Mouse (Mus musculus) thymus, adult 2 months (tissue): Measurements from ENCODE around the gene Atp2c1. TPM values are rescaled to one million over a fixed set of nuclear protein-coding genes. Genes with fewer than 3 reads are reported as not detected.

ENCODE experiments used
- DNase-seq: peaks from one replicate; pipeline ENCODE4 v3.0.0; 2021
- H3K27ac ChIP-seq: fragments of 200-500 bp; 2 replicates; pipeline ENCODE4 v1.5.1; 2012; ENCODE audit warnings: low read length, control low read depth; ENCODE audit not compliant: control insufficient read depth, insufficient read depth
- H3K27me3 ChIP-seq: fragments of 200-500 bp; 2 replicates; pipeline ENCODE4 v1.6.1; 2012; ENCODE audit warnings: mild to moderate bottlenecking, low read length, moderate library complexity, mixed read lengths; ENCODE audit not compliant: control insufficient read depth, insufficient read depth
- H3K36me3 ChIP-seq: fragments of 200-500 bp; 2 replicates; pipeline ENCODE4 v1.6.1; 2012; ENCODE audit warnings: mild to moderate bottlenecking, low read length, moderate library complexity; ENCODE audit not compliant: control insufficient read depth, insufficient read depth
- H3K4me1 ChIP-seq: fragments of 200-500 bp; replicated peaks from 2 replicates; pipeline ENCODE4 v1.6.1; 2012; ENCODE audit warnings: low read length; ENCODE audit not compliant: control insufficient read depth, insufficient read depth
- H3K4me3 ChIP-seq: fragments of 200-500 bp; 2 replicates; pipeline ENCODE4 v1.5.1; 2012; ENCODE audit warnings: mild to moderate bottlenecking, low read length, control low read depth, moderate library complexity; ENCODE audit not compliant: control insufficient read depth, insufficient read depth
- CTCF ChIP-seq: fragments of 200-500 bp; IDR thresholded peaks from 2 replicates; pipeline ENCODE4 v1.5.1; 2012; ENCODE audit warnings: mild to moderate bottlenecking, control low read depth, low read length, moderate library complexity, borderline replicate concordance; ENCODE audit not compliant: control insufficient read depth, poor library complexity, insufficient read depth; ENCODE audit errors: extremely low read depth
- POLR2A ChIP-seq: fragments of 200-500 bp; IDR thresholded peaks from 2 replicates; pipeline ENCODE4 v1.6.1; 2012; ENCODE audit warnings: mild to moderate bottlenecking, low read length, control low read depth, moderate library complexity; ENCODE audit not compliant: control insufficient read depth, poor library complexity, insufficient read depth; ENCODE audit errors: extremely low read depth
- WGBS: fragments of 180-500 bp; shearing (Covaris S2); methylation state at CpG from one replicate; pipeline ENCODE4 v1.1.7; 2018; 5-methylcytosine and 5-hydroxymethylcytosine counted together
- polyA plus RNA-seq: library from polyadenylated mRNA; depleted of rRNA; stranded (reverse); fragments of >200 nt; gene quantifications from 2 replicates; pipeline ENCODE4 v1.2.3, GENCODE M21; 2012

Atp2c1 gene
- polyA plus RNA-seq, 1 experiment: 48.9 TPM

DNA sequence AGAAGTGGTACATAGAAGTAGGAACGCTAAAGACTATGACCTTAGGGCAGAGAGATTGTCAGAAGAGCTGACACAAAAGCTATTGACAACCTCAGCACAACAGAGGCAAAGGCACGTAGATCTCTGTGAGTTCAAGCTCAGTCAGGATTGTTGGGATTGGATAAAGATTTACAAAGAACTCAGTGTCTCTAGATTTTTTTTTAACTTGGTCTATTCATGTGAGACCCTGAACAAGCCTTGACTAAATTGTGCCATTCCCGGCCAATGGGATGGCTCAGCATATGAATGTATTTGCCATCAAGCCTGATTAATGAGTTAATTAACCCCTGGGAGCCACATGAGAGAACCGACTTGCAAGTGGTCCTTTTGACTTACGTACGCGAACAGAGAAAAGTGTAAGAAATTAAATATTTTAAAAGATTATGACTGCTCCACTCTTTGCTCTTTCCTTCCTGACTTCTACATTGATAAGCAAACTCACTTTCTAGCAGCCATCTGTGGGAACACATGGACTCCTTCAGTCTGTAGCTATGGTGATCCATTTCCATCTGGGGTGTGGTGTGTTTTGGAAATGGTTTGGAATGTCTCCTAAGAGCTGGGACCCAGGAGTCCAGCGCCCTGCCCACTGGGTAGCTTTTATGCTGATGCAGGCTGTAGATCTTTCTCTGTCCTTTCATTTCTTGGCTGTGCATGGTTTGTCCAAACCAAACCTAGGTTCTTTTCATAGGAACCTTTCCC, 17.1 kb upstream of the Atp2c1 start:
- H3K27ac ChIP-seq: no peak overlapping the region
- 95% methylated on average over 8 of the region's 8 CpGs for WGBS

DNA sequence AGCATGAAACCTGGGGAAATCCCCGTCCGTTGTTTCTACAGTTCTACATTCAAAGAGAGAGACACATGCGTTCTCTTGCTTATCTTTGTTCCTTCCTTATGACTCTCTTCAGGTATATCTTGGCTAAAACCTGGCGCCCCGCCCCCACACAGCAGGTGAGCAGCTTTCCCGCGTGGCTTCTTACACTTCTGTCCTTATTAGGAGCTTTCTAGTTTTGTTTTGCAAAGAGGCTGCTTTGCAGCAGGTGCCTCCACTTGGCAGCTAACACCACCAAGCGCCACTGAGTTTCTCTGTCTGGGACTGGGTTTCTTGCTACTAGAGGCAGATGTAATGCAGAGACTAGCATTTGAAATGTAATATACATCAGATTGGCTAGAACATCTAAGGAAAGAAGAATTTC, 10.4 kb upstream of the Atp2c1 start:
- no peaks in the 10 kb centered on the region for H3K4me1 ChIP-seq

More for the DNA sequence above, 17.1 kb upstream of the Atp2c1 start:
- Histone ChIP-seq H3K27me3 (no peaks in the 10 kb centered on the region), H3K4me3 (no peak overlapping the region), H3K4me1 (no peaks in the 10 kb centered on the region), H3K36me3 (no peaks in the 10 kb centered on the region)
- DNase-seq: no peak
- TF ChIP-seq POLR2A: no peak
- no peak for TF ChIP-seq CTCF

DNA sequence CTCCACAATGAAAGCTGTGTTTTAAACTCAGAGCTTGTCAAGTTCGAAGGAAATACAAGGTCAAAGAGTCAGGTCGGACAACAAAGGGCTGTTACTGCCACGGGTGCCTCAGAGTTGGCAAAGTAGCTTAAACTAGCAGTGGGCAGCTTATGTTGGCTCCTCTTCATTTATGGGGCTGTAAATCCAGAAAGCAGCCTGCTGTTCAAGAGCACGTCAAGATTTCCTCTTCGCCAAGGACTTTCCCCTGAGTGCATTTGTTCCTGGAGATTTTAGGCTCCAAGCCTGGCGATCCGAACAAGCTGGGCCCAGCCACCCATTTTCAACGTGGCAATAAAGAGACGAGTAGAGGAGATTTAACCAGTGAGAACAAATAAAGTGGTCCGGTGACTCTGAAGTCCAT, 9.8 kb upstream of the Atp2c1 start:
- Histone ChIP-seq H3K4me3 (no peak overlapping the region), H3K4me1 (no peaks in the 10 kb centered on the region), H3K36me3 (no peaks in the 10 kb centered on the region), H3K27me3 (no peaks in the 10 kb centered on the region), H3K27ac (no peak overlapping the region)
- TF ChIP-seq CTCF (no peak), POLR2A (no peak)
- DNase-seq: no peak
- 81% methylated on average over 10 of the region's 10 CpGs for WGBS

More for the DNA sequence above, 10.4 kb upstream of the Atp2c1 start:
- no peak for DNase-seq
- Histone ChIP-seq H3K27ac (no peak overlapping the region), H3K36me3 (no peaks in the 10 kb centered on the region), H3K27me3 (no peaks in the 10 kb centered on the region), H3K4me3 (no peak overlapping the region)
- TF ChIP-seq CTCF (no peak), POLR2A (no peak)
- WGBS: 82% methylated on average over 8 of the region's 8 CpGs

DNA sequence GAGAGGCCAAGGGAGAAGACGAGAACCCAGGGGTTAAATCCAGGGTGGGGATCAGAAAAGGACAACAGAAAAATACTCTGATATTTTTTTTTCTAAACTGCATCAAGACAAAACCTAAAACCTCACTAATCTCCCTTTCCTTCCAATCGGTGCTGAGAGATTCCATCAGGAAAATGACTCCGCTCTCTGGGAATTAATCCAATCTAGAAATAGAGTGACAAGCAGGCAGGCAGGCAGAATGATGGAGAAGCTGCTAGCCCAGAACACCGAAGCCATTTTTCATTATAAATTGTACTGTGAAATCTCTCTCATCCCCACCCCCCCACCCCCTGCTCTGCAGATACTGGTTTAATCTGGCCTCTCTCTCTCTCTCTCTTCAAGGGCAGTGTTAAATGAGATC, 1.8 kb downstream of the Atp2c1 start:
- Histone ChIP-seq H3K4me3 (no peak overlapping the region), H3K36me3 (no peaks in the 10 kb centered on the region), H3K27ac (no peak overlapping the region), H3K4me1 (no peaks in the 10 kb centered on the region), H3K27me3 (no peaks in the 10 kb centered on the region; the same call in 1 of the 2 replicates)
- WGBS: 92% methylated on average over 4 of the region's 4 CpGs
- no peak for TF ChIP-seq POLR2A
- TF ChIP-seq CTCF: no peak
- DNase-seq: no peak

DNA sequence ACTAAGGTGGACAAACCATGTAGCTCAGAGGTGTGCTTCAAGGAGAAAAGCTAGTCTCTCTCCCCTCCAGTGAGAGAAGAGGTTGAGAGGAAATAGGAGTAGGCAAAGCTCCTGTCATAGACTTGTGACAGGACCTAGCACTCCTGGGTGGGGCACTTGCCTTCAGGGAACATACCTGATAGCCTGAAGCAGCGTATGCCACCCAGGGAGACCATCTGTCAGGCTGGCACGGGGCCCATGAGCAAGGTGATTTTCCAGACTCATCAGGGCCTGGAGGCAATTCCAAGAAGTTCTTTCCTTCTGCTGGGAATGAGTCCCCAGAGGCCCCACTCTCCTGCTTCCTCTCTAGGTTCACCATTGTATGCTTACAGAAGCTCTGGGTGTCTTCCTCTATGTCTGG, 4.1 kb downstream of the Atp2c1 start:
- no peak overlapping the region for H3K4me3 ChIP-seq
- no peaks in the 10 kb centered on the region for H3K36me3 ChIP-seq
- 91% methylated on average over 2 of the region's 2 CpGs for WGBS
- TF ChIP-seq POLR2A (no peak), CTCF (no peak)
- no peak overlapping the region for H3K27ac ChIP-seq
- H3K27me3 ChIP-seq: no peaks in the 10 kb centered on the region; the same call in 1 of the 2 replicates
- H3K4me1 ChIP-seq: no peaks in the 10 kb centered on the region
- DNase-seq: no peak

DNA sequence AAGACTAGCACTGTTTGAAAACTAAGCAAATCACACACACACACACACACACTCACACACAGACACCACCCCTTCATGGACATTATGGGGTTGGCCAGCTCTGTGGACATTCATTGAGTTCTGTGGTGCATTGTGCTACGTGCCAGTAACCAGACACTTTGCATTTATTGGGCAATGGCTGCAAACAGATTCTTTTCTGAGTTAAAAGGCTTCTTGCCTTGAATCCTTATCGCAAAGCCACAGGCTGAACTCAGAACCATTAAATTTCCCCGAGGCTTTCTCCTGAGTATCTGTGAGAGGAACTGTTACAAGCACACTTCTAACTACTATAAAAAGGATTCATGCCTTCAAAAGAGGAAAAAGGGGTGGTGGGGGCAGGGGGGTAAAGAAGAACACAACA, 5.1 kb downstream of the Atp2c1 start:
- no peaks in the 10 kb centered on the region; the same call in 1 of the 2 replicates for H3K27me3 ChIP-seq
- no peak overlapping the region for H3K27ac ChIP-seq
- TF ChIP-seq CTCF: no peak
- TF ChIP-seq POLR2A: no peak
- H3K4me3 ChIP-seq: no peak overlapping the region
- no peaks in the 10 kb centered on the region for H3K36me3 ChIP-seq
- no peaks in the 10 kb centered on the region for H3K4me1 ChIP-seq
- 24% methylated on average over 3 of the region's 3 CpGs for WGBS
- no peak for DNase-seq
